Mouse (Mus musculus) megakaryocyte-erythroid progenitor cell, adult 5-6 weeks (primary cell): ENCODE measurements at regions not wholly inside any gene's neighbourhood (a gene's known extent, or its start where the extent isn't known, plus 50 kb on each side); places are given as distances from the start of the nearest gene placed in this dataset.

ENCODE experiments used
- ATAC-seq: replicated peaks from 2 replicates; pipeline ENCODE4 v1.8.0; 2016; ENCODE audit warnings: mild to moderate bottlenecking, inconsistent platforms; ENCODE audit not compliant: severe bottlenecking, poor library complexity, low FRiP score, low TSS enrichment

GRCm38 (mm10) chr1:89359257-89359656 is 95.3 kb upstream of the Agap1 start:
- ATAC-seq, result no peak

- no peak for ATAC-seq
Measured at GRCm38 (mm10) chr1:89364547-89365305, 89.9 kb upstream of the Agap1 start.

- ATAC-seq, result no peak
Measured at GRCm38 (mm10) chr1:89366891-89367290, 87.7 kb upstream of the Agap1 start.

- ATAC-seq, result no peak
Measured at GRCm38 (mm10) chr1:89373806-89374205, 80.8 kb upstream of the Agap1 start.

GRCm38 (mm10) chr1:89374271-89374670 is 80.3 kb upstream of the Agap1 start:
- no peak for ATAC-seq

GRCm38 (mm10) chr1:89382021-89382420 is 72.6 kb upstream of the Agap1 start:
- no peak for ATAC-seq

- ATAC-seq, result no peak
Measured at GRCm38 (mm10) chr1:89385111-89385510, 69.5 kb upstream of the Agap1 start.

GRCm38 (mm10) chr1:89392711-89393110 is 61.9 kb upstream of the Agap1 start:
- peak; percentile 80 for ATAC-seq

GRCm38 (mm10) chr1:89394471-89394870 is 60.1 kb upstream of the Agap1 start:
- ATAC-seq, result no peak

GRCm38 (mm10) chr1:89400734-89401202 is 53.8 kb upstream of the Agap1 start:
- no peak for ATAC-seq

- no peak for ATAC-seq
Measured at GRCm38 (mm10) chr1:89402513-89403210, 51.9 kb upstream of the Agap1 start.

GRCm38 (mm10) chr1:89403551-89404050 is 51.0 kb upstream of the Agap1 start:
- no peak for ATAC-seq
